Mouse (Mus musculus): ENCODE data around the gene Fbxo21. TPM values are rescaled to one million over a fixed set of nuclear protein-coding genes. Genes with fewer than 3 reads are reported as not detected.

The Fbxo21 gene
- polyA plus RNA-seq, 2 experiments: 9.5 to 10.0 TPM

GRCm38 (mm10) chr5:117987891-117988290 is 11.4 kb downstream of the Fbxo21 start:
- Histone ChIP-seq H3K27ac (no peak overlapping the region), H3K9ac (replicated peaks) (no peak overlapping the region), H3K27me3 (ENCODE audit: control insufficient read depth, insufficient read depth, low read length) (no peaks in the 10 kb centered on the region), H3K9me3 (ENCODE audit: control insufficient read depth, low read length) (no peaks in the 10 kb centered on the region), H3K36me3 (replicated peaks; ENCODE audit: control insufficient read depth, insufficient read depth, low read depth) (no peaks in the 10 kb centered on the region; the same call in 1 of the 2 replicates), H3K4me3 (ENCODE audit: insufficient read depth in 1 of 2, low read depth in 2 of 2, low read length in 2 of 2) (no peak overlapping the region), H3K4me2 (ENCODE audit: low read depth) (no peak overlapping the region), H3K4me1 (replicated peaks; ENCODE audit: control insufficient read depth in 2 of 2, insufficient read depth in 2 of 2, low read length in 1 of 2) (no peaks in the 10 kb centered on the region; a peak in 1 of 4 replicates)
- ATAC-seq (ENCODE audit: insufficient read depth): no peak
- TF ChIP-seq CTCF (IDR thresholded peaks at IDR 0.05; ENCODE audit: low read depth) (no peak), EP300 (IDR thresholded peaks at IDR 0.05; ENCODE audit: low read depth) (no peak)
- no peak for DNase-seq (ENCODE audit: low read depth in 3 of 3, low spot score in 3 of 3)
- WGBS (ENCODE audit: insufficient replicate concordance): 66% methylated on average over 3 of the region's 3 CpGs

- no peaks in the 10 kb centered on the region; a peak in 1 of 4 replicates for H3K4me1 ChIP-seq (replicated peaks; ENCODE audit: control insufficient read depth in 2 of 2, insufficient read depth in 2 of 2, low read length in 1 of 2)
- 81% methylated on average over 9 of the region's 9 CpGs for WGBS (ENCODE audit: insufficient replicate concordance)
- no peaks in the 10 kb centered on the region; the same call in 1 of the 2 replicates for H3K36me3 ChIP-seq (replicated peaks; ENCODE audit: control insufficient read depth, insufficient read depth, low read depth)
- no peaks in the 10 kb centered on the region for H3K27me3 ChIP-seq (ENCODE audit: control insufficient read depth, insufficient read depth, low read length)
- no peak overlapping the region for H3K9ac ChIP-seq (replicated peaks)
- H3K4me2 ChIP-seq (ENCODE audit: low read depth): no peak overlapping the region
- DNase-seq (ENCODE audit: low read depth in 3 of 3, low spot score in 3 of 3) (no peak), ATAC-seq (ENCODE audit: insufficient read depth) (no peak)
- TF ChIP-seq EP300 (IDR thresholded peaks at IDR 0.05; ENCODE audit: low read depth) (no peak), CTCF (IDR thresholded peaks at IDR 0.05; ENCODE audit: low read depth) (no peak)
- H3K9me3 ChIP-seq (ENCODE audit: control insufficient read depth, low read length): no peaks in the 10 kb centered on the region
- no peak overlapping the region for H3K4me3 ChIP-seq (ENCODE audit: insufficient read depth in 1 of 2, low read depth in 2 of 2, low read length in 2 of 2)
- no peak overlapping the region for H3K27ac ChIP-seq
These were observed 11.8 kb downstream of the Fbxo21 start for GRCm38 (mm10) chr5:117988367-117988766.

GRCm38 (mm10) chr5:117989773-117990172 is 13.2 kb downstream of the Fbxo21 start:
- Histone ChIP-seq H3K9me3 (ENCODE audit: control insufficient read depth, low read length) (no peaks in the 10 kb centered on the region), H3K27me3 (ENCODE audit: control insufficient read depth, insufficient read depth, low read length) (no peaks in the 10 kb centered on the region), H3K36me3 (replicated peaks; ENCODE audit: control insufficient read depth, insufficient read depth, low read depth) (no peaks in the 10 kb centered on the region), H3K27ac (no peak overlapping the region), H3K4me3 (ENCODE audit: insufficient read depth in 1 of 2, low read depth in 2 of 2, low read length in 2 of 2) (no peak overlapping the region), H3K9ac (replicated peaks) (no peak overlapping the region), H3K4me1 (replicated peaks; ENCODE audit: control insufficient read depth in 2 of 2, insufficient read depth in 2 of 2, low read length in 1 of 2) (no peaks in the 10 kb centered on the region), H3K4me2 (ENCODE audit: low read depth) (no peak overlapping the region)
- no peak for DNase-seq (ENCODE audit: low read depth in 3 of 3, low spot score in 3 of 3)
- no peak for ATAC-seq (ENCODE audit: insufficient read depth)
- WGBS (ENCODE audit: insufficient replicate concordance): 64% methylated on average over 6 of the region's 6 CpGs
- TF ChIP-seq EP300 (IDR thresholded peaks at IDR 0.05; ENCODE audit: low read depth): no peak
- TF ChIP-seq CTCF (IDR thresholded peaks at IDR 0.05; ENCODE audit: low read depth): no peak

GRCm38 (mm10) chr5:117990957-117991356 is 14.4 kb downstream of the Fbxo21 start:
- no peak overlapping the region for H3K27ac ChIP-seq
- WGBS (ENCODE audit: insufficient replicate concordance): 71% methylated on average over 3 of the region's 3 CpGs
- H3K36me3 ChIP-seq (replicated peaks; ENCODE audit: control insufficient read depth, insufficient read depth, low read depth): no peaks in the 10 kb centered on the region; the same call in 1 of the 2 replicates
- H3K9ac ChIP-seq (replicated peaks): no peak overlapping the region
- DNase-seq (ENCODE audit: low read depth in 3 of 3, low spot score in 3 of 3) (no peak), ATAC-seq (ENCODE audit: insufficient read depth) (no peak)
- no peaks in the 10 kb centered on the region for H3K27me3 ChIP-seq (ENCODE audit: control insufficient read depth, insufficient read depth, low read length)
- no peaks in the 10 kb centered on the region for H3K9me3 ChIP-seq (ENCODE audit: control insufficient read depth, low read length)
- H3K4me3 ChIP-seq (ENCODE audit: insufficient read depth in 1 of 2, low read depth in 2 of 2, low read length in 2 of 2): no peak overlapping the region
- H3K4me1 ChIP-seq (replicated peaks; ENCODE audit: control insufficient read depth in 2 of 2, insufficient read depth in 2 of 2, low read length in 1 of 2): no peaks in the 10 kb centered on the region; a peak in 1 of 4 replicates
- H3K4me2 ChIP-seq (ENCODE audit: low read depth): no peak overlapping the region
- no peak for TF ChIP-seq EP300 (IDR thresholded peaks at IDR 0.05; ENCODE audit: low read depth)
- TF ChIP-seq CTCF (IDR thresholded peaks at IDR 0.05; ENCODE audit: low read depth): no peak

GRCm38 (mm10) chr5:117993550-117993949 is 17.0 kb downstream of the Fbxo21 start:
- H3K36me3 ChIP-seq (replicated peaks; ENCODE audit: control insufficient read depth, insufficient read depth, low read depth): no peaks in the 10 kb centered on the region; the same call in 1 of the 2 replicates
- no peak for ATAC-seq (ENCODE audit: insufficient read depth)

More at GRCm38 (mm10) chr5:117993550-117993949, 17.0 kb downstream of the Fbxo21 start:
- Histone ChIP-seq H3K27ac (no peak overlapping the region), H3K9ac (replicated peaks) (no peak overlapping the region), H3K4me3 (ENCODE audit: insufficient read depth in 1 of 2, low read depth in 2 of 2, low read length in 2 of 2) (no peak overlapping the region), H3K9me3 (ENCODE audit: control insufficient read depth, low read length) (no peaks in the 10 kb centered on the region), H3K4me2 (ENCODE audit: low read depth) (no peak overlapping the region), H3K27me3 (ENCODE audit: control insufficient read depth, insufficient read depth, low read length) (no peaks in the 10 kb centered on the region), H3K4me1 (replicated peaks; ENCODE audit: control insufficient read depth in 2 of 2, insufficient read depth in 2 of 2, low read length in 1 of 2) (no peaks in the 10 kb centered on the region; a peak in 1 of 4 replicates)
- DNase-seq (ENCODE audit: low read depth in 3 of 3, low spot score in 3 of 3): no peak
- whole genome bisulfite sequencing (ENCODE audit: insufficient replicate concordance): 77% methylated on average over 6 of the region's 6 CpGs
- TF ChIP-seq CTCF (IDR thresholded peaks at IDR 0.05; ENCODE audit: low read depth) (no peak), EP300 (IDR thresholded peaks at IDR 0.05; ENCODE audit: low read depth) (no peak)
